Mouse (Mus musculus) CD4-positive helper T cell, adult 2 months (primary cell): ENCODE measurements around the gene Tgoln1.

Experiments
- DNase-seq: peaks from one replicate; pipeline ENCODE4 v3.0.0-alpha.2; 2012; ENCODE audit warnings: low read depth, missing footprints, low spot score

Tgoln1 gene

GRCm38 (mm10) chr6:72630370-72630769, 13.6 kb upstream of the Tgoln1 start:
- DNase-seq: no peak

GRCm38 (mm10) chr6:72627276-72627675, 10.5 kb upstream of the Tgoln1 start:
- DNase-seq: no peak

GRCm38 (mm10) chr6:72626391-72626790, 9.6 kb upstream of the Tgoln1 start:
- DNase-seq: no peak

GRCm38 (mm10) chr6:72623661-72624402, 7.0 kb upstream of the Tgoln1 start:
- no peak for DNase-seq

- no peak for DNase-seq
Measured at GRCm38 (mm10) chr6:72622917-72623316, 6.1 kb upstream of the Tgoln1 start.

GRCm38 (mm10) chr6:72620920-72621319, 4.1 kb upstream of the Tgoln1 start:
- DNase-seq: no peak

- DNase-seq: no peak
Measured at GRCm38 (mm10) chr6:72619734-72620532, 3.1 kb upstream of the Tgoln1 start.

- peak; percentile 68 for DNase-seq
Measured at GRCm38 (mm10) chr6:72615561-72616375, 1.0 kb downstream of the Tgoln1 start.

GRCm38 (mm10) chr6:72615151-72615550, 1.6 kb downstream of the Tgoln1 start:
- DNase-seq: peak; percentile 49

GRCm38 (mm10) chr6:72610261-72610660, 6.5 kb downstream of the Tgoln1 start:
- no peak for DNase-seq

- DNase-seq: no peak
Measured at GRCm38 (mm10) chr6:72608662-72609184, 8.1 kb downstream of the Tgoln1 start.

- no peak for DNase-seq
Measured at GRCm38 (mm10) chr6:72607676-72608075, 9.1 kb downstream of the Tgoln1 start.

- no peak for DNase-seq
Measured at GRCm38 (mm10) chr6:72607060-72607459, 9.7 kb downstream of the Tgoln1 start.

- no peak for DNase-seq
Measured at GRCm38 (mm10) chr6:72604066-72604465, 12.7 kb downstream of the Tgoln1 start.

- peak; percentile 81 for DNase-seq
Measured at GRCm38 (mm10) chr6:72601732-72602131, 15.1 kb downstream of the Tgoln1 start.

GRCm38 (mm10) chr6:72600771-72601170, 16.0 kb downstream of the Tgoln1 start:
- DNase-seq: no peak

- DNase-seq: no peak
Measured at GRCm38 (mm10) chr6:72600216-72600615, 16.6 kb downstream of the Tgoln1 start.

- no peak for DNase-seq
Measured at GRCm38 (mm10) chr6:72598791-72599557, 17.8 kb downstream of the Tgoln1 start.

- DNase-seq: peak; percentile 91
Measured at GRCm38 (mm10) chr6:72597956-72598753, 18.6 kb downstream of the Tgoln1 start, which contains the start of the genes Elmod3 and Retsat. Gene Elmod3, minus strand, starts transcription at chr6:72598413. Gene Retsat, plus strand, starts transcription at chr6:72598475.
